Mouse (Mus musculus) thymus, postnatal 36 days (tissue): ENCODE measurements around the gene Scrg1.
"Not testable (repeated sequence)": the region's sequence is repeated elsewhere in the genome, so short reads cannot be mapped to it uniquely, and the experiment has no call there.

Source experiments
- DNase-seq, 2 experiments: peaks; one replicate each; pipeline ENCODE4 v3.0.0; 2022; ENCODE audit warnings: mixed read lengths in 2 of 2

The Scrg1 gene

GRCm38 (mm10) chr8:57455765-57456164, at the start of gene Scrg1:
Gene Scrg1, plus strand, starts transcription at chr8:57455923.
- no peak for DNase-seq

GRCm38 (mm10) chr8:57406366-57406765, 49.4 kb upstream of the Scrg1 start:
- no peak for DNase-seq

- DNase-seq = no peak
Measured at GRCm38 (mm10) chr8:57409333-57409732, 46.4 kb upstream of the Scrg1 start.

DNA sequence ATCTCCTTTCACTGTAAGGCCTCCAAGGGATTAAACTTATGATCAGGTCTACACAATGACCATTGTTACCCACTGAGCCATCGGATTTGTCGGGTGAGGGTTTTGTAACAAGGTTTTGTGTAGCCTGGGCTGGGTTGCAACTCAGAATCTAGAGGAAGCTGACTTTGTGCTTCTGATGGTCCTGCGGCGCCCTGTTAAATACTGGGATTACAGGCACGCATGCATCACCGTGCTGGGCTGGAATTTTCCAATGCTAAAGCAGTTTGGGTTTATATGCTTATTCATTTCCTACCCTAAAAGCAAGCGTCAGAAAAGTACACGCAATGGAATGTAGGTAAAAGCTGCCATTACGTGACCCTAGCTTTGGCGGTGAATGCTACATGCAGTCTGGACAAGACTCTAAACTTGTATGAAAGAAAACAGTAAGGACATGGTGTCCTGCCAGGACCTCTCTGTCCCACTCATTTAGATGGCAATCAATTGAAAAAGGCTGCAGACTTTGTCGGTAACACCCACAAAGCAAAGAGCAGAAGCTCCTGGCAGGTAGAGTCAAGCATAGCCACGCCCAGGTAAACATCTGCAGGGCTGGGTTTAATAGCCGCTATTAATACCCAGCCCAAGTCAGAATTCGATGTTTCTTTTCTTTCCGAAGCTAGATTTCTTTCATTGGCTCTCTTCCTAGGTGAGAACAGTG, 45.8 kb upstream of the Scrg1 start:
- DNase-seq = no peak

- no peak for DNase-seq
Measured at GRCm38 (mm10) chr8:57410473-57410863, 45.3 kb upstream of the Scrg1 start.

DNA sequence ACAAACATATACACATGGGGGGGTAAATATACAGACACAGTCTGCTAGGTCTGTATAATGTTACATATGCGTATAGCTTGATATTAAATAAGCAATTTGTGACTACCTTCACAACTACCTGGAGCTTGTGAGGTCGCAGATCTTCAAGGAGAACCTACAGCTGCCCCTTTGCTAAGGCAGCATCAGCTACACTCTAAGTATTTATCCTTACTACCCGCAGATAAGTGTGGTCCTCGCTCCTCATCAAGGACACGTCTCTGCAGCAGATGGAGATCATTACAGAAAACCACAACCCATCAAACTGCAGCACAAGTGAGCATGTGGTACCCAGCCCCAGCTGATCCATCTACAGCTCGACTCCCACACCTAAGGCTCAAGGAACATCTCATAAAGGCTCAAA, 44.4 kb upstream of the Scrg1 start:
- no peak for DNase-seq

- DNase-seq = no peak
Measured at GRCm38 (mm10) chr8:57416827-57417226, 38.9 kb upstream of the Scrg1 start.

- DNase-seq = no peak
Measured at GRCm38 (mm10) chr8:57426074-57426473, 29.6 kb upstream of the Scrg1 start.

DNA sequence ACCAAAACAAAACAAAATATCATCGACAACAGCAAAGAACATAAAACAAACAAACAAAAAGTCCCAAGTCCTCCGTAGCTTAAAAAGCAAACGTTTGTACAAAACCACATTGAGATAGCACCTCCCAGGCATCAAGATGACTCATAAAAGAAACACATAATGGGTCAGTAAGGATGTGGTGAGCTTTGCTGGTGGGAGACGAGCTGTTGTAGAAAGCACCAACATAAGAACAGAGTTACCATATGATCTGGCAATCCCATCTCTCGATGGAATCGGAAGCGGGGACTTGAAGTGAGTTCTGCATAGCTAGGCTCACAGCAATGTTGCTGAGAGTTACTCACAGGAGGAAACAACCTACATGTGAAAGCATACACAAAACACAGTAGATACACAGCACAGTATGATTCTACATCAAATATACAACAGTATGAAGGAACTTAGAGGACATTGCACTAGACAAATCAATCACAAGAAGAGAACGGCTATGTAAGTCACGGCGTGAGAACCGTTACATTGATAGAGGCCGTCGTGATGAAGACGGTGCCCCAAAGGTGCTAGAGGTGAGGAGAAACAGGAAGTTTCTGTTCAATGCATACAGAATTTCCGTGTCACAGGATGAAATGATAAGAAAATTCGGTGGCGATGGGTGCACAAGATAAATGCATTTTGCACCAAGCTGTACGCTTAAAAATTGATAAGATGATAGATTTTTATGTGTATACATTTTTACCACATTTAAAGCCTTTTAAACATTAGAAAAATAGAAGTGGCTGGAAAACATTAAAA, 27.9 kb upstream of the Scrg1 start:
- no peak for DNase-seq

- DNase-seq = no peak
Measured at GRCm38 (mm10) chr8:57428566-57428965, 27.2 kb upstream of the Scrg1 start.

DNA sequence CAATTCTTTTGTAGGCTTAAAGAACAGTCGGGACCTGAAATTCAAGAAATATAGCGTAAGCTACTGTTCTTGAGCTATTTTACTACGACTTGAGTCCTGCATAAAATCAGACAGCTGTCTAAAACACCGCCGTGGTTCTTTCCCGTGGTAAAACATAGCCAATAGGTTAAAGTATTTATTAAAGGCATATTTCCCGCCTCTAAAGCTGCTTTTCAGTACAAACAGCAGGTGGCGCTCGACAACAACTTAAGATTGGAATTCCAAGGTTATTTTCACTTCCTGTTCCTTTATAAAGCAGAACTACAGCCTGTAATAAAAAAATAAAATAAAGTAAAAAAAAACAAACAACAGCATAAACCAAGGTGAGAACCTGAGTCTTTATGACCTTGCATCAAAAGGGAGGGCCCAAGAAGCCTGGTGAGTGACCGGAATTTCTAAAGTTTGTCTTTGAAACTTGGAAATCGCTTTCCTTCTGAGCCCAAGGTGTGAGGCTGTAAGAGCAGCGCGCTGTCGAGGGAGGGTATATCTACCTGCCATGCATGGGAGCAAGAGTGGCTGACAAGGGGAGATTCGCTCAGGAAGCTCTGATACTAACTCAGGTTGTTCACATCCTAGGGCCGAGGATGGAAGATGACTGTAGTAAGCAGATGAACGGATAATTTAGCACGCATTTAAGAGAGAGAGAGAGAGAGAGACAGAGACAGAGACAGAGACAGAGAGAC, 26.4 kb upstream of the Scrg1 start:
- peak; percentile 35 to 55 for DNase-seq

DNA sequence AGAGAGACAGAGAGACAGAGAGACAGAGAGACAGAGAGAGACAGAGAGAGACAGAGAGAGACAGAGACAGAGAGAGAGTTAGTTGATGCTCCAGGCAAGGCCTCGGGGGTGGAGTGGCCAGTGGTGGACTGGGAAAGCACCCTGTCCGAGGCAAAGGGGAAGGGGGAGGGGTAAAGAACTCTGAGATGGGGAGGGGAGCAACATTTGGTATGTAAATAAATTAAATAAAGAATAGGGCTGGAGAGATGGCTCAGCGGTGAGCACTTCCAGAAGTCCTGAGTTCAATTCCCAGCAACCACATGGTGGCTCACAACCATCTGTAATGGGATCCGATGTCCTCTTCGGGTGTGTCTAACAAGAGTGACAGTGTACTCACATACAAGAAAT, 25.8 kb upstream of the Scrg1 start:
- not testable (repeated sequence) for DNase-seq

DNA sequence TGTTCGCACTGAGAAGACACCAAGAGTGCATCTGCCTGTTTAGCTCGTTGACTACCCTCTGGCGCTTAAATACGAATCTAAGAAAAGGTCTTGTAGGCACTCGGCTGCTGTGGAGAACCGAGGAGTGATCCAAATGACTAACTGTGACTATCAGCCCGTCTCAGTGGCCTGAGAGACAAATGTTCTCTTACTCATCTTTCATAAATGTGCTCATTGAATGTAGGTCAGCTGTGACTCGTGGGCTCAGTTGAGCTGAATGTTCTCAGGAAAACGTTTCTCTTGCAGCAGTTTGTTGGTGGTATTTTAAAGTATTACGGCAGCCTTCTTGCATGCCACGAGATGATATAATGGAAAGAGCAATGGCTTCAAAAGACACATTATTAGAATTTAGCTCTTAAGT, 24.8 kb upstream of the Scrg1 start:
- no peak for DNase-seq

- DNase-seq = no peak
Measured at GRCm38 (mm10) chr8:57432802-57433201, 22.9 kb upstream of the Scrg1 start.

DNA sequence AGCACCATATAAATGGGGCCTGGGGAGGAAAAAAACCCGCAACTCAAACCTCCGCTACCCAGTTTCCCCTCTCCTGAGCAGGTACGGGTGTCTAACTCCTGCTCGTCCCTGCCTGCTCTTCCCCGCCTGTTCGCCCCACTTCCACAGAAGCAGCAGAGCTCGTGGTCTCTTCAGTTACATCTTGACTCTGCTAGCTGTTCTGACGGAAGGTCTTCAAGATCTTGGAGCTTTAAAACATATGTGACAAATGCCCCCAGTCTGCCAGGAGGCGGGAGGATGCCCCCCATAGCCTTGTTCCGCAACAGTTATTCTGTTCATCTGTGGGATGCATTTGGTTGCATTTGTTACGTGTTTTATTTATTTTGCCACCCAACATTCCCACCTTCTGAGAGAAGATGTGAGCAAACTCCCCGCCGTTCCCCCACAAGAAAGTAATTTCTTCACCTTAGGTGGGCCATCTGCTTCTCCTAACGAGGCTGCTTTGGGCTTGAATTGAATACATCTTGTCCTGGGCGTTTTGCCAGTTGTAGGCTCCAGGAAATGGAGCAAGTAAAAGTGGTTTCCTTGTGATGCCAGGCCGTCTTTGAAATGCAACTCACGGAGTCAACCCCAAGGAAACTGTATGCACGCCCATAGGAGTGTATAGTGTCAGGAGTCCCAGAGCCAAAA, 19.8 kb upstream of the Scrg1 start:
- peak in 1 of 2 experiments; percentile 6 for DNase-seq

GRCm38 (mm10) chr8:57436437-57436796, 19.3 kb upstream of the Scrg1 start:
- DNase-seq = no peak

- no peak for DNase-seq
Measured at GRCm38 (mm10) chr8:57441131-57441530, 14.6 kb upstream of the Scrg1 start.

GRCm38 (mm10) chr8:57441556-57441955, 14.2 kb upstream of the Scrg1 start:
- no peak for DNase-seq

GRCm38 (mm10) chr8:57443289-57443688, 12.4 kb upstream of the Scrg1 start:
- DNase-seq = no peak

DNA sequence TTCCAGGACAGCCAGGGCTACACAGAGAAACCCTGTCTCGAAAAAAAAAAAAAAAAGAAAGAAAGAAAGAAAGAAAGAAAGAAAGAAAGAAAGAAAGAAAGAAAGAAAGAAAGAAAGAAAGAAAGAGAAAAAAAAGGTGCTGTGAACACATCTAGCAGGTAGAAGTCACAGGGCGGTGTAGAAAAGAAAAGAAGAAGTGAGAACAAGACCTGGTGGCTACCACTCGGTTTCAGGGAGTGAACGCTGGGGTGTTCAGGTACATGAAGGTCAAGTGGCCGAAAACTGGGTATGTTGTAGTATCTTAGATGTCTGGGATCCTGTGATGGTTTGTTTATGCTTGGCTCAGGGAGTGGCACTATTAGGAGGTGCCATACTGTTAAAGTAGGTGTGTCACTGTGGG, 9.8 kb upstream of the Scrg1 start:
- not testable (repeated sequence) for DNase-seq

DNA sequence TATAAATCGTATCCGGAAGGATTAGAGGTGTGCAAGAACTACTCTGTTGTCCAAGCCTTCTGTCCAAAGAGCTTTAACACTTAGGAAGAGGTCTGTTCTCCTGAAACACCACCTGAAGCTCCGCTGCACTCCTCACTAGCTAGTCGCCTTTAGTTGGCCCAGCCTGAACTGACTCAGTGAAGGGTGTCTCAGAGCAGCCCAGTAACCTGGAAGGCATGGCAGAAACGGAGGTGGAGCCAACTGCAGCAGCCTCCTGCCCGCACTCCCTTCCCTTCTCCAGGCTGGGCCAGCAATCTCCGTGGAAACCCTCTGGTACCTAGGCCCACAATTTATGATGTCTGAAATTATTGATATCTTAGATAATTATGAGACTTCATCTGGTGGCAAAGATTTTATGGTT, 5.0 kb upstream of the Scrg1 start:
- DNase-seq = no peak

DNA sequence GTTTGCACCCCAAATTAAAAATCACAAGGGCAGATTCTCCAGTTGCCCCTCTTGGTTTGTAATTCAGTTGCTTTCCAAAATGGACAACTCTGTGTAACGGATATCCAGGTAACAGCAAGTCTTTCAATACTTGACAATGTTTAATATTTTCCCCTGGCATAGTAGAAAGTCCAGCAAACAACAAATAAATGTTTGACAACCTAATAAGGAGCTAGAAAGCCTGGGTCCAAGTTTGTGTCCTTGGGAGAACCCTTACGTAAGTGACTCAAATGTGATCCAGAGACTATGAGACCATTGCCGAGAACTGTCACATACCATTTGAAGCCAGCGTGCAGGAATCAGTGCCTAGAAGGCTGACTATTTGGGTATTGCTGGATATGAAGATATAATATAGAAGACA, 3.8 kb upstream of the Scrg1 start:
- no peak for DNase-seq

DNA sequence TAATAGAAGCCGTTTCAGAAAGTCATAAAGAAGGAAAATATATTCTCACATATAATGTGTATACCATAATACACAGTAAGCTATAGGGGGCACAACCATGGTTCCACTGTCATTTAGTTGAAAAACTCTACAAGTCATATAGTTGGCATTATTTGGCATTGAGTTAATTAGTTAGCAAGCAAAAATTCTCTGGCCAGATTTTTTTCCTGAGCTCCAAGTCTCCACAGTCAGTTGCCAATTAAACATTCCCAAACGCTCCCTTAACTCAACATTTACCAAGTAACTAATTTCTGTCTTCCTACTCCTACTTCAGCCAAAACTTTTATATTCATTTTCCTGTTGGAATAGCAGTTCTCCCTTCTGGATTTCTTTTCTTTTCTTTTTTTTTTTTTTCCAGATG, 2.4 kb upstream of the Scrg1 start:
- no peak for DNase-seq
